Mouse (Mus musculus) heart, embryonic 14.5 days (tissue): ENCODE results near the gene 4930432M17Rik. TPM values are rescaled to one million over a fixed set of nuclear protein-coding genes. Genes with fewer than 3 reads are reported as not detected.
A peak's percentile ranks its signal among the peaks of the same experiment; 100 is the strongest.

Source experiments
- ATAC-seq: fragments of 200-750 bp; cut with Nextera tagmentation; 2 replicates; pipeline ENCODE4 v1.8.0; 2017; ENCODE audit warnings: low read depth, moderate TSS enrichment; ENCODE audit not compliant: insufficient number of reproducible peaks, insufficient read depth, low FRiP score
- H3K27ac ChIP-seq, 2 experiments: fragments of 200-500 bp in 1 of 2; fragments of 300-500 bp in 1 of 2; sonication (generic) in 1 of 2; replicated peaks in 1 of 2; 2 replicates each; pipeline ENCODE4 v1.5.1; 2012 to 2014; ENCODE audit warnings: low read depth in 2 of 2, low read length in 2 of 2, control low read depth in 1 of 2, mild to moderate bottlenecking in 1 of 2, mixed read lengths in 1 of 2; ENCODE audit not compliant: control insufficient read depth in 1 of 2, insufficient read depth in 1 of 2
- H3K27me3 ChIP-seq: fragments of 300-500 bp; sonication (generic); 2 replicates; pipeline ENCODE4 v1.6.1; 2014; ENCODE audit warnings: mild to moderate bottlenecking, low read length, control low read depth; ENCODE audit not compliant: control insufficient read depth, insufficient read depth
- H3K36me3 ChIP-seq: fragments of 300-500 bp; sonication (generic); 2 replicates; pipeline ENCODE4 v1.6.1; 2014; ENCODE audit warnings: mild to moderate bottlenecking, control low read depth, low read length, mixed read lengths; ENCODE audit not compliant: control insufficient read depth, insufficient read depth
- H3K4me1 ChIP-seq, 2 experiments: fragments of 200-500 bp in 1 of 2; fragments of 300-500 bp in 1 of 2; sonication (generic) in 1 of 2; 2 replicates each; pipeline ENCODE4 v1.6.1; 2012 to 2014; ENCODE audit warnings: low read length in 2 of 2, control low read depth in 1 of 2, mixed read lengths in 1 of 2; ENCODE audit not compliant: control insufficient read depth in 2 of 2, insufficient read depth in 2 of 2
- H3K4me2 ChIP-seq: fragments of 300-500 bp; sonication (generic); 2 replicates; pipeline ENCODE4 v1.6.1; 2014; ENCODE audit warnings: mild to moderate bottlenecking, low read length
- H3K4me3 ChIP-seq, 2 experiments: fragments of 200-500 bp in 1 of 2; fragments of 300-500 bp in 1 of 2; sonication (generic) in 1 of 2; 2 replicates each; pipeline ENCODE4 v1.5.1; 2012 to 2014; ENCODE audit warnings: low read length in 2 of 2, mild to moderate bottlenecking in 2 of 2, control low read depth in 1 of 2, low read depth in 1 of 2, moderate library complexity in 1 of 2; ENCODE audit not compliant: control insufficient read depth in 1 of 2, insufficient read depth in 1 of 2
- H3K9ac ChIP-seq: fragments of 300-500 bp; sonication (generic); 2 replicates; pipeline ENCODE4 v1.6.1; 2014; ENCODE audit warnings: mild to moderate bottlenecking, low read length
- H3K9me3 ChIP-seq: fragments of 300-500 bp; sonication (generic); 2 replicates; pipeline ENCODE4 v1.6.1; 2016; ENCODE audit warnings: low read length, control low read depth; ENCODE audit not compliant: control insufficient read depth
- WGBS: fragments of 180-500 bp; shearing (Covaris S2); extraction: QIAGEN DNeasy Blood & Tissue Kit; methylation state at CpG from one replicate; pipeline ENCODE4 v1.1.7; 2014; 5-methylcytosine and 5-hydroxymethylcytosine counted together
- polyA plus RNA-seq: library from polyadenylated mRNA; unstranded; fragments of >200 nt; fragmentation: Nextera tagmentation; extraction: Ambion mirVana; gene quantifications from 2 replicates; pipeline ENCODE4 v1.2.1, GENCODE M21; 2014

The 4930432M17Rik gene
- polyA plus RNA-seq, 1 experiment from 2014 or later = not detected

DNA sequence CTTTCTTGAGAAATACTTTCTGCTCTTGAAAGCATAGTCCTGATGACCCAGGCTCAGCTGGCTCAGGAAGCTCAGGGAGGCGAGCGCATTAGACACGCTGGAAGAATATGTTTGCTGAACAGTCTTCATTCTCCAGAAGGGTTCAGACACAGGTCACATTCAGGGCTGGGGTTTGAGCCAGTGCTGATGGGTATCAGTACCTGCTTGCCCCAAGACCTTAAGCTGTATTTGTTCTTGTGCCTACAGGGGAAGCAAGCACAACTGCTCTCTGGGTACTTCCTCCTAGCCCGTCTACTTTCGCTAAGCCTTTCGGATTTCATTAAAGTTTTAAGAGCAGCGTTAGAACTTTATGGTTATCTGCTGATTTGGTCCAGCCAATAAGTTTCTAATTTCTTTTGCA lies 33.8 kb upstream of the 4930432M17Rik start:
- H3K4me3 ChIP-seq = no peak overlapping the region
- H3K27ac ChIP-seq = no peak overlapping the region
- H3K9ac ChIP-seq = no peak overlapping the region
- peaks cover 0 to 4% of the 10 kb centered on the region in 2 experiments; a peak in 1 of 4 replicates for H3K4me1 ChIP-seq
- no peak overlapping the region for H3K4me2 ChIP-seq
- ATAC-seq = no peak
- no peaks in the 10 kb centered on the region for H3K27me3 ChIP-seq
- no peaks in the 10 kb centered on the region for H3K36me3 ChIP-seq
- no peaks in the 10 kb centered on the region for H3K9me3 ChIP-seq
- 72% methylated on average over 7 of the region's 7 CpGs for WGBS

DNA sequence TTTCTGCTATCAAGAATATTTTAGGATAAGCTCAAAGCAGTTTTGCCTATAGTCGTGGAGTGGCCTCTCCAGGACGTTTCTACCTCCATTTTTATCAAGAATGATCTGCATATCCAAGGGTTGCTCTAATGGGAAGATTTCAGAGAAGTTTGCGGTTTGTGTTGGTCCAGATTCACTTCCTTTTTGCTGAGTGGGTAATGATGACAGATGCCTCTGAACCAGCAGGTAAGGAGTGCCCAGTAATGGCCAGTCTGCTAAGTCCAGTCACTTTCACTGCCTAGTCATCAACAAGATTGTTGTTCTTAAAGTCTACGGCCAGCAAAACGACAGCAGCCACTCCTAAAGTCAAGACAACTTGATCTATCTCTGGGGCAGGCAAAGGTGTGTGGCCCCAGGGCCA lies 32.8 kb upstream of the 4930432M17Rik start:
- H3K4me1 ChIP-seq = peaks cover 0 to 5% of the 10 kb centered on the region in 2 experiments; a peak in 1 of 4 replicates
- no peak overlapping the region for H3K4me2 ChIP-seq
- 70% methylated on average over 5 of the region's 5 CpGs for WGBS
- no peak overlapping the region for H3K4me3 ChIP-seq
- no peaks in the 10 kb centered on the region for H3K9me3 ChIP-seq
- no peak overlapping the region for H3K9ac ChIP-seq
- H3K36me3 ChIP-seq = no peaks in the 10 kb centered on the region
- no peaks in the 10 kb centered on the region for H3K27me3 ChIP-seq
- ATAC-seq = no peak
- no peak overlapping the region for H3K27ac ChIP-seq

DNA sequence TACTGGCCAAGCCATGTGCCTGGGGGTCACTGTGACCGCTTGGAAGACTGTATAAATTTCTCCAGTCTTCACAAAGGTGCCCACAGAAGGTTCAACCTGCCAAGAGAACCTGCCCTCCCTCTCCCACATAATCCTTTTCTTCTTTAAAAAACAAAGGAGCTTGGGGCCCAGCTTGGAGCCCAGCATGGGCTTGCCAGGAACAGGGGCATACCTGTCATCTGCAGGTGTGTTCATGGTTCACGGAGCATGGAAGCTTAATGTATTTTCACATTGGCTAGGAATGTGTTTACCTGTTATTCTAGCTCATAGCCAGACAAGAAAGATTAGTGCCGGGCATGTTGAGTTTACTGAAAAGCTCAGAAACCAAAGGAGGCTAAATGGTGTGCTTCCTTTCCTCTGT lies 32.3 kb upstream of the 4930432M17Rik start:
- H3K9ac ChIP-seq = no peak overlapping the region
- no peaks in the 10 kb centered on the region for H3K27me3 ChIP-seq
- H3K4me1 ChIP-seq = peaks cover 2 to 9% of the 10 kb centered on the region in 2 experiments; a peak in 2 of 4 replicates
- no peak overlapping the region for H3K4me2 ChIP-seq
- no peak overlapping the region for H3K4me3 ChIP-seq
- no peaks in the 10 kb centered on the region for H3K36me3 ChIP-seq
- no peaks in the 10 kb centered on the region for H3K9me3 ChIP-seq
- no peak overlapping the region for H3K27ac ChIP-seq
- no peak for ATAC-seq
- WGBS = 86% methylated on average over 3 of the region's 3 CpGs

DNA sequence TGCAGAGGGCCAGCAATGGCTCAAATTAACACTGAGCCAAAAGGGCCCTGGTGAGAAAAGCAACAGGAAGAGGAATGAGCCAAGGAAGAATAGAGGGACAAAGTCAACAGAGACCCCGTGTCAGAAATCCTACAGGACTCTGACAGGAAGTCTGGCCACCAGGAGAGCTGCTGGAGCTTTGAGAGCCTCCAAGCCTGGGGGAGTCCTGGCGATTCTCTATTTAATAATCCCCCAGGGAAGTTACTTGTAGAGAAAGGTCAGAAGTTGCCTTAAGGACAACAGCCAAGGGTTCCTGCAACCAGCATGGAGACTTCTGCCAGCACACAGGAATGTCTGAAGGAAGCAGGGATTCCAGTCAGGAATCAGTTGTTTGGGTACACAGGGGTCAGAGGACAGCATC lies 30.0 kb upstream of the 4930432M17Rik start:
- no peaks in the 10 kb centered on the region for H3K27me3 ChIP-seq
- no peaks in the 10 kb centered on the region for H3K36me3 ChIP-seq
- H3K4me3 ChIP-seq = no peak overlapping the region
- H3K4me1 ChIP-seq = peaks cover 2 to 14% of the 10 kb centered on the region in 2 experiments; a peak in 3 of 4 replicates
- no peaks in the 10 kb centered on the region for H3K9me3 ChIP-seq
- no peak overlapping the region for H3K27ac ChIP-seq
- WGBS = 28% methylated on average over 2 of the region's 2 CpGs
- no peak overlapping the region for H3K9ac ChIP-seq
- no peak overlapping the region for H3K4me2 ChIP-seq
- ATAC-seq = no peak

DNA sequence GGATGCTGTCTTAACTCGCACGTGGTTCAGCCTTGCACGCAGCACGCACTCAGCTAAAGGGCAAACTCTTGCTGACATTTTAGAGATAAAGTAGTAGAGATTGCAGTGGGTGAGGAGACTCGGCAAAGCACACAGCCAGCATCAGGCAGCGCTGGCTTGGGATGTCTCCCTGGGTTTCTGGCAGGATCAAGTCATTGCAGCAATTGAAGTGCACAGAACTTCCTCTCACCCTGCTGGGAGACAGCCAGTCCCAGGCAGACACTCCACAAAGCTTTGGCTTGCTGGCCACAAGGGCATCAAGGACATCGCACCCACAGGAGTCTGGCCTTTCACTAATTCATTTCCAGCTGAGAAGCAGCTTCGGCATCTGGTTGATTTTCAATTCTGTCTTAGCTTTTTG lies 27.3 kb upstream of the 4930432M17Rik start:
- Histone ChIP-seq H3K4me3 (no peak overlapping the region), H3K9me3 (no peaks in the 10 kb centered on the region), H3K27ac (peak overlapping the region in 1 of 2 experiments; percentile 21; a peak in 3 of 4 replicates), H3K27me3 (no peaks in the 10 kb centered on the region), H3K36me3 (no peaks in the 10 kb centered on the region), H3K9ac (no peak overlapping the region; the same call in 1 of the 2 replicates), H3K4me2 (0 out of 2 replicates have a peak overlapping the region, but pooled peaks have one; percentile 22), H3K4me1 (peaks cover 9 to 19% of the 10 kb centered on the region in 2 experiments)
- ATAC-seq = peak; percentile 52
- WGBS = 18% methylated on average over 8 of the region's 8 CpGs

DNA sequence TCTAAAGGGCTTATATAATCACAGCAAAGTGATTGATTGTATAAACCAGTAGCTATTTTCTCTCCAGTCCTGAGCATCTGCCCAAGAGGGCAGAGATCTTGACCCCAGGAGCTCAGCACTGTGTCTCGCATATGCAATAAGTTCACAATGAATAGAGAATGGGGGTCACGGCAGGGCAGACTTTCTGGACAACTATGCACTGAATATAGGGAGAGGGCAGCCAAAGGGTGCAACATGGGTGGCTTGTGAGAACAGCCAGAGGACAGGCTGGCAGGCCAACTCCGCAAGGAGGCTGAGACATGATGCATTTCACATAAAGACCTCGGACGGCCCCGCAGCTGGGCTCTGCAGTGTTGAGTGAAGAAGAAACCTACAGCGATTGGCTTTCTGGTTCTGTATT lies 25.1 kb upstream of the 4930432M17Rik start:
- H3K9me3 ChIP-seq = no peaks in the 10 kb centered on the region
- no peaks in the 10 kb centered on the region for H3K36me3 ChIP-seq
- H3K4me2 ChIP-seq = no peak overlapping the region
- H3K4me1 ChIP-seq = peaks cover 15 to 19% of the 10 kb centered on the region in 2 experiments
- WGBS = 78% methylated on average over 7 of the region's 7 CpGs
- no peak overlapping the region for H3K9ac ChIP-seq
- no peaks in the 10 kb centered on the region for H3K27me3 ChIP-seq
- ATAC-seq = no peak
- no peak overlapping the region for H3K27ac ChIP-seq
- H3K4me3 ChIP-seq = no peak overlapping the region

DNA sequence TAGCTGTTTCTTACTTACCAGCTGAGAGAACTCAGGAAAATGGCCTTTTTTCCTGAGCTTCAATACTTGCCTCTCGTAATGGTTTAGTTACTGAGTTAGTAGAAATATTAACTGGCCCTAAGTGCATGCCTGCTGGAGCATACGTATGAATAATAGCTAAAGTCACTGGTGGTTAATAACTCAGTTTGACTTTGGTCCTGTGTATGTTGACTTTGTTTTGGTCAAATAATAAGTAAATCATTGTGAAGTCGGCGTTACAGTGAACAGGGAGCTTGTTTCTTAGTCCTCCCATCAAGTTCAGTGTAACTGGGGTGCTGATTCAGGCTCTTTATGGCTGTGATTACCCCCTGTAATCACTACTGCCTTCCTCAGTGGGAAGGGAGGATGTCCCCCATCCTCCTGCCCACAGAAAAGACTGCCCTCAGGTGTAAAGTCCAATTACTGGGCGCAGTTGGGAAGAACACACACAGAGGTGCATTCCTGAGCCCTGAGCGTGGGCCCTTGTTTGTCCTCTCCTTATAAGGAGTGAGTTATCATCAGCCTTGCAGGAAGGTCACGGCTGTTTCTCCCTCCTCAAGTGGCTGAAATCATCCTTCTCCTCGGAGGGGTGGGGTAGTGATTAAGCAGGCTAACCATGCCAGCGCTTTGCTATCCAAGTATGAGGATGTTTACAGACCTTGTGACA lies 24.1 kb upstream of the 4930432M17Rik start:
- 36% methylated on average over 9 of the region's 9 CpGs for WGBS
- no peaks in the 10 kb centered on the region for H3K9me3 ChIP-seq
- no peak overlapping the region for H3K4me2 ChIP-seq
- peak overlapping the region; percentile 34 to 43; a peak in 2 of 4 replicates for H3K27ac ChIP-seq
- H3K36me3 ChIP-seq = no peaks in the 10 kb centered on the region
- no peaks in the 10 kb centered on the region for H3K27me3 ChIP-seq
- H3K4me3 ChIP-seq = no peak overlapping the region
- peaks cover 19% of the 10 kb centered on the region in 2 experiments for H3K4me1 ChIP-seq
- no peak for ATAC-seq
- H3K9ac ChIP-seq = no peak overlapping the region
